In genomic region chr2:133311001-133311400, GRCm38 (mm10) we compare ENCODE assay signal across 22 mouse cellular contexts.
DNase-seq lines count a peak whose midpoint lies in the region; TF ChIP-seq lines count a peak whose summit lies in the region.
"Had no signal": no experiment of that assay in that cellular context is flagged by ENCODE, and none has a peak within 500 bp of the region (broad histone marks: within the 10 kb centered on the region; RNA-seq: fewer than 3 reads in every experiment).

No protein-coding gene starts in this region.

- DNase-seq in embryo, embryonic 10 days (ENCODE audit: low spot score), result peak; percentile 5
- DNase-seq in embryo, embryonic 10.5 days (ENCODE audit: low spot score), result no peak
- DNase-seq in forelimb bud, embryonic 11.5 days (ENCODE audit: low read depth, low spot score), result peak; percentile 48
- DNase-seq in hindlimb bud, embryonic 11.5 days (ENCODE audit: extremely low spot score, low read depth, low spot score), result peak; percentile 5
- no peak for DNase-seq in retina, embryonic 14.5 days (ENCODE audit: low spot score)
- no peak for DNase-seq in left cerebral cortex, adult 2 months (ENCODE audit: extremely low spot score in 1 of 2, low spot score in 2 of 2)
- DNase-seq: adrenal gland, adult 2 months; adrenal gland, postnatal 14 days; cerebellum, adult 11 months; cerebellum, adult 2 months; cerebellum, postnatal 36 days; forebrain, postnatal 0 days; gastrocnemius, postnatal 25 days; heart, adult 18-20 months; heart, postnatal 10 days; heart, postnatal 4 days had no signal

- no peak for TF ChIP-seq CTCF in left cerebral cortex, adult 2 months (IDR thresholded peaks at IDR 0.05)

- H3K4me3 ChIP-seq in left cerebral cortex, adult 2 months, result no peak overlapping the region
- H3K4me3 ChIP-seq: embryonic facial prominence, embryonic 12.5 days; embryonic facial prominence, embryonic 15.5 days; heart, embryonic 12.5 days; heart, embryonic 15.5 days had no signal

- H3K27ac ChIP-seq in left cerebral cortex, adult 2 months, result no peak overlapping the region
- H3K27ac ChIP-seq: embryonic facial prominence, embryonic 12.5 days; embryonic facial prominence, embryonic 15.5 days; heart, embryonic 15.5 days; hindbrain, embryonic 14.5 days; hindbrain, postnatal 0 days had no signal

- intact Hi-C loops in left cerebral cortex, adult 2 months (cut with DNase I), result no loop called here

Comparison
In these comparisons a context has a peak if more than half of its experiments do, and no peak if none do; other contexts are left out.
1. DNase-seq: peak in embryo, embryonic 10 days (single experiment), forelimb bud, embryonic 11.5 days (single experiment) and hindlimb bud, embryonic 11.5 days (single experiment); none in embryo, embryonic 10.5 days (single experiment), retina, embryonic 14.5 days (single experiment) and left cerebral cortex, adult 2 months (0 of 2).